Mouse (Mus musculus): Measurements from ENCODE around the gene Fbxo6. TPM values are rescaled to one million over a fixed set of nuclear protein-coding genes. Genes with fewer than 3 reads are reported as not detected.

Gene Fbxo6
- polyA plus RNA-seq, 1 experiment: 57.9 TPM

DNA sequence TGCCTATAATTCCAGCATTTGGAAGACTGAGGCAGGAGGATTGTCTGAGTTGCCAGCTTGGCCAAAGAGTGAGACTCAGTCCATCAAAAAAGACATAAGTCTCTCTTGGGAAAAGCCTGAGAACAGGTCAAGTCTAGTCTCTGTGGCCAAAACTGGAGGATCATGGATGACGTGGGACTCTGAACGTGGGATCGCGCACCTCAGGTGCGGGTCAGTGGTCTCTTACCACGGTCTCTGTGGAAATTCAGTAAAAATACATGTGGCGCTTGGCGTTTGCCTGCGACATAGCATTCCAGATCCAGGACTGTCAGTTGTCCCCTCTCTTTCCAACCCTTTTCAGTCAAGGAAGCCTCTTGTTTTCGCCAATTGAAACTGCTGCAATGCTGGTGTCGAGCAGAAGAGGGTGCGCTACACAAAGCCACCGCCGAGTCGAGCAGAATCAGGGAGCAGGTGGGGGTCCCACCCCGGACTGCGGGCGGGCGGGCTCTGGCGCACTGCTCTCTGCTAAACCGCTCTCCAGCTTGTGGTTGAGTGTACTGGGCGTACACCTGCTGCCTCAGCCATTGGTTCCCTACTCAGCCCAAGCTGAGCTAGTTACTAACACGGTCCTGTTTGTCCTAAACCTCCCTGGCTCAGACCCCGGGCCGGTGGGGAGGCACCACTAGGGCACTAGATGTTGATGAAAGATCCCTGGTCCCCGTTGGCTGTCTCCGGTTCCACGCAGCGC is 50.0 kb downstream of the Fbxo6 start:
- TF ChIP-seq CTCF (IDR thresholded peaks at IDR 0.05; ENCODE audit: extremely low read depth, insufficient read length, insufficient replicate concordance, low read depth, low read length): peak; percentile 28; the same call in 1 of the 2 replicates
- no peak for TF ChIP-seq POLR2A (IDR thresholded peaks at IDR 0.05; ENCODE audit: low read depth, low read length)
- H3K36me3 ChIP-seq (ENCODE audit: control insufficient read depth, insufficient read depth, low read length): no peaks in the 10 kb centered on the region
- no peaks in the 10 kb centered on the region for H3K27me3 ChIP-seq (ENCODE audit: control insufficient read depth, insufficient read depth, low read length)
- H3K4me1 ChIP-seq (ENCODE audit: control insufficient read depth, insufficient read depth, insufficient read length, low read length): no peaks in the 10 kb centered on the region
- H3K4me3 ChIP-seq (ENCODE audit: low read depth, low read length): peak overlapping the region; percentile 41
- WGBS: 19% methylated on average over 29 of the region's 29 CpGs
- H3K27ac ChIP-seq (ENCODE audit: insufficient read depth, low read depth, low read length): no peak overlapping the region

- WGBS: 64% methylated on average over 3 of the region's 3 CpGs
- H3K36me3 ChIP-seq (ENCODE audit: control insufficient read depth, insufficient read depth, low read length): no peaks in the 10 kb centered on the region
- no peaks in the 10 kb centered on the region for H3K27me3 ChIP-seq (ENCODE audit: control insufficient read depth, insufficient read depth, low read length)
- H3K4me3 ChIP-seq (ENCODE audit: low read depth, low read length): no peak overlapping the region
- no peak for TF ChIP-seq CTCF (IDR thresholded peaks at IDR 0.05; ENCODE audit: extremely low read depth, insufficient read length, insufficient replicate concordance, low read depth, low read length)
- TF ChIP-seq POLR2A (IDR thresholded peaks at IDR 0.05; ENCODE audit: low read depth, low read length): no peak
- H3K27ac ChIP-seq (ENCODE audit: insufficient read depth, low read depth, low read length): no peak overlapping the region
- no peaks in the 10 kb centered on the region for H3K4me1 ChIP-seq (ENCODE audit: control insufficient read depth, insufficient read depth, insufficient read length, low read length)
Measured at GRCm38 (mm10) chr4:148098666-148099065, 53.3 kb downstream of the Fbxo6 start.

- Histone ChIP-seq H3K4me1 (ENCODE audit: control insufficient read depth, insufficient read depth, insufficient read length, low read length) (no peaks in the 10 kb centered on the region), H3K36me3 (ENCODE audit: control insufficient read depth, insufficient read depth, low read length) (no peaks in the 10 kb centered on the region), H3K27me3 (ENCODE audit: control insufficient read depth, insufficient read depth, low read length) (no peaks in the 10 kb centered on the region), H3K27ac (ENCODE audit: insufficient read depth, low read depth, low read length) (no peak overlapping the region), H3K4me3 (ENCODE audit: low read depth, low read length) (no peak overlapping the region)
- WGBS: 93% methylated on average over 2 of the region's 2 CpGs
- no peak for TF ChIP-seq POLR2A (IDR thresholded peaks at IDR 0.05; ENCODE audit: low read depth, low read length)
- TF ChIP-seq CTCF (IDR thresholded peaks at IDR 0.05; ENCODE audit: extremely low read depth, insufficient read length, insufficient replicate concordance, low read depth, low read length): no peak
Measured at GRCm38 (mm10) chr4:148097936-148098335, 54.0 kb downstream of the Fbxo6 start.

Other genes with a start within 250 kb of the Fbxo6 start
- gene Mfn2, start 247.4 kb downstream of the Fbxo6 start, polyA plus RNA-seq (2012; rRNA removed): 38.0 and 72.8 TPM in 2 replicates
- gene Plod1, start 215.4 kb downstream of the Fbxo6 start, polyA plus RNA-seq (2012; rRNA removed): 8.8 and 18.8 TPM in 2 replicates
- 97.5 and 209 TPM in 2 replicates for gene 2510039O18Rik, start 211.2 kb downstream of the Fbxo6 start, polyA plus RNA-seq (2012; rRNA removed)
- gene Nppb, start 166.4 kb downstream of the Fbxo6 start, polyA plus RNA-seq (2012; rRNA removed): not detected in 2 replicates
- gene Nppa, start 151.4 kb downstream of the Fbxo6 start, polyA plus RNA-seq (2012; rRNA removed): not detected in 2 replicates
- gene Clcn6, start 113.3 kb downstream of the Fbxo6 start, polyA plus RNA-seq (2012; rRNA removed): 2.7 and 2.8 TPM in 2 replicates
- 5.6 and 8.8 TPM in 2 replicates for gene Mthfr, start 113.1 kb downstream of the Fbxo6 start, polyA plus RNA-seq (2012; rRNA removed)
- 10.3 and 14.2 TPM in 2 replicates for gene Agtrap, start 64.1 kb downstream of the Fbxo6 start, polyA plus RNA-seq (2012; rRNA removed)
- gene Mad2l2, start 21.8 kb downstream of the Fbxo6 start, polyA plus RNA-seq (2012; rRNA removed): 7.1 and 17.8 TPM in 2 replicates
- 0.11 and 0.24 TPM in 2 replicates for gene Draxin, start 21.4 kb downstream of the Fbxo6 start, polyA plus RNA-seq (2012; rRNA removed)
- gene Fbxo44, start 8.3 kb upstream of the Fbxo6 start, polyA plus RNA-seq (2012; rRNA removed): 7.3 and 17.7 TPM in 2 replicates
- 0.55 and 0.67 TPM in 2 replicates for gene Fbxo2, start 8.5 kb upstream of the Fbxo6 start, polyA plus RNA-seq (2012; rRNA removed)
- gene Disp3, start 135.8 kb upstream of the Fbxo6 start, polyA plus RNA-seq (2012; rRNA removed): 0.06 TPM in 2 replicates